In the genomic region with DNA sequence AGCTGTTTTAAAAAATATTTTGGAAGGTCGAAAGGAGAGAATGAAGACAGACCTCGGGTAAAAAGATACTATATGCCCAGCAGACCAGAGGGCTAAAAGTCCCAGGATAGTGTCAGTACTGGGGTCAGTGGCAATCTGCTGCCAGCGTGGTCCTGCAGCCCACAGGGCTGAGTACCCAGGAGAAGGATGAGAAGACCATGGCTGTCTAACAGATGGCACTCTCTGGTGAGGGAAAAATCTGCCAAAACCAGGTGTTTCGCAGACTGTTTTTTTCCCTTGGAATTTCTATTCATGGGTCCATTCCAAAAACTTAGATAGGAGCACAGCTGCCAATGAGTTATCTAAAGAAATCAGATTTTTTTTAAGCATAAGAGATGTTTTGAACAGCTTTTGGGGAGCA, we compare ENCODE assay signal across 7 mouse cellular contexts.
"Had no signal": no experiment of that assay in that cellular context is flagged by ENCODE, and none has a peak within 500 bp of the region (broad histone marks: within the 10 kb centered on the region; RNA-seq: fewer than 3 reads in every experiment).

No protein-coding gene starts in this region.

- DNase-seq: kidney, postnatal 14 days; layer of hippocampus, postnatal 36 days; lung, postnatal 14 days; thymus, adult 18-20 months; thymus, postnatal 14 days had no signal

- ATAC-seq: liver, embryonic 12.5 days; midbrain, embryonic 13.5 days had no signal
